Mouse (Mus musculus) bone marrow, adult 2 months (tissue): ENCODE measurements at regions not wholly inside any gene's neighbourhood (a gene's known extent, or its start where the extent isn't known, plus 50 kb on each side); places are given as distances from the start of the nearest gene placed in this dataset.

ENCODE experiments used
- CTCF ChIP-seq: fragments of 200-500 bp; IDR thresholded peaks from 2 replicates; pipeline ENCODE4 v1.5.1; 2011; ENCODE audit warnings: low read length, control low read depth; ENCODE audit not compliant: control insufficient read depth, insufficient read depth
- POLR2A ChIP-seq: fragments of 200-500 bp; IDR thresholded peaks from 2 replicates; pipeline ENCODE4 v1.6.1; 2011; ENCODE audit warnings: low read depth, mild to moderate bottlenecking, control low read depth, low read length, borderline replicate concordance; ENCODE audit not compliant: control insufficient read depth

GRCm38 (mm10) chr9:67104616-67105015 is 55.4 kb upstream of the Tpm1 start:
- TF ChIP-seq POLR2A (no peak), CTCF (no peak)
